In genomic region chr7:95091360-95091759, GRCm38 (mm10) we compare ENCODE assay signal across 7 mouse cellular contexts.
DNase-seq lines count a peak whose midpoint lies in the region; ATAC-seq lines count a peak whose summit lies in the region.

No protein-coding gene starts in this region.

- ATAC-seq in activated CD4-positive, CD25-positive, alpha-beta regulatory T cell, adult 4 months: no peak

- intact Hi-C loops in left cerebral cortex, postnatal 25 days (cut with DNase I): loop anchor here (5.0 kb wide), 2 partner anchors 489 to 729 kb away; no protein-coding TSS in a partner anchor

- DNase-seq in layer of hippocampus, adult 11-12 months (ENCODE audit: low spot score): peak; percentile 28
- DNase-seq in layer of hippocampus, adult 9-11 months: no peak
- DNase-seq in NIH3T3 (ENCODE audit: low read depth): peak; percentile 72
- peak; percentile 63 for DNase-seq in adrenal gland, postnatal 10 days
- DNase-seq in left cerebral cortex, postnatal 25 days (ENCODE audit: low spot score in 2 of 2): peak; percentile 9 to 22
- no peak for DNase-seq in urinary bladder, postnatal 25 days (ENCODE audit: low spot score)

Comparison
In these comparisons a context has a peak if more than half of its experiments do, and no peak if none do; other contexts are left out.
1. DNase-seq: peak in layer of hippocampus, adult 11-12 months (single experiment), NIH3T3 (single experiment), adrenal gland, postnatal 10 days (single experiment) and left cerebral cortex, postnatal 25 days (2 of 2); none in layer of hippocampus, adult 9-11 months (single experiment) and urinary bladder, postnatal 25 days (single experiment).